Comparison of ENCODE assay signal across 16 mouse cellular contexts in the genomic region with DNA sequence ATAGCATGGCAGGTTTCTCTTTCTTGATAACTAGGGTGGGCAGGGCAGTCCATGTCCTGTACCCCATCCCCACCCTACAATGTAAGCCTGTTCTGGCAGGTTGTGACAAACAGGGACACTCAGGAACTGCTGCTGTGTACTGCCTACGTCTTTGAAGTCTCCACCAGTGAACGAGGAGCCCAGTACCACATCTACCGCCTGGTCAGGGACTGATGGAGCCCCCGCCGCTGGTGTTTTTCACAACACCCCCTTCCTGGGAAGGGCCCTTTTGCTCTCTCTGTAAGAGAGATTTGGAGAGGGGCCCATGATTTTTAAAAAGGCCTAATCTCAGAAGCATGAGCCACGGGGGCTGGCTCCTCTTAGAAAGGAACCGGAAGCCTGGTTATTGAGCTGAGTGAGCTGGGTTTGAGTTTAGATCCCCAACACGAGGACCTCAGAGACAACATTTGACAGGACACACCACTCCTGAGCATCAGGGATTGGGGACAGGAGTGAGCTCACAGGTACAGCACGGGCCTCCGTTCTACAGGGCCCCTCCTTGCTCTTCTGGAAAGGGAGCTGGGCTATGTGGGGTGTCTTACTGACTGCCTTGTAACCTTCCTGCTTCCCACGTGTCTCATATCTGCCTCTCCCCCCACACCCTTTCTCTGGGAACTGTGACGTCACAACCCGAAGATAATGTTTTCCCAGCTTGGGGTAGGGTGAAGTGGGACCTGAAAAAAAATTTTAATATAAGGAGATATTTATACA. TPM values are rescaled to one million over a fixed set of nuclear protein-coding genes. Genes with fewer than 3 reads are reported as not detected.
DNase-seq lines count a peak whose midpoint lies in the region; ATAC-seq and TF ChIP-seq lines count a peak whose summit lies in the region.
"Had no signal": no experiment of that assay in that cellular context is flagged by ENCODE, and none has a peak within 500 bp of the region (broad histone marks: within the 10 kb centered on the region; RNA-seq: fewer than 3 reads in every experiment).

No protein-coding gene starts in this region.

- peaks cover 8% of the 10 kb centered on the region for H3K27me3 ChIP-seq in forebrain, embryonic 11.5 days (ENCODE audit: control insufficient read depth, insufficient read depth, low read length)
- no peaks in the 10 kb centered on the region for H3K27me3 ChIP-seq in forebrain, embryonic 16.5 days (replicated peaks; ENCODE audit: control insufficient read depth, insufficient read depth, low read length)
- H3K27me3 ChIP-seq in CH12.LX (replicated peaks) = no peaks in the 10 kb centered on the region
- H3K27me3 ChIP-seq: liver, embryonic 15.5 days had no signal

- ATAC-seq in forebrain, embryonic 11.5 days (replicated peaks; ENCODE audit: low FRiP score) = no peak
- ATAC-seq in forebrain, embryonic 16.5 days = no peak
- ATAC-seq: intestine, postnatal 0 days had no signal

- in situ Hi-C loops in CH12.LX (cut with MboI; ENCODE audit: low pct_ligation_motif_present, low pct_unique_long_range_greater_than_20kb, low sequenced_read_pairs) = no loop called here

- H3K4me1 ChIP-seq in forebrain, embryonic 11.5 days (replicated peaks; ENCODE audit: control insufficient read depth, insufficient read depth, low read length) = peaks cover 21% of the 10 kb centered on the region; the same call in 1 of the 2 replicates
- H3K4me1 ChIP-seq in forebrain, embryonic 16.5 days (replicated peaks; ENCODE audit: control insufficient read depth, insufficient read depth, low read length) = peaks cover 23% of the 10 kb centered on the region
- H3K4me1 ChIP-seq in CH12.LX (ENCODE audit: control insufficient read depth in 1 of 2, insufficient read depth in 2 of 2) = peaks cover 24 to 65% of the 10 kb centered on the region in 2 experiments

- no peak for TF ChIP-seq CTCF in layer of hippocampus, adult 2 months (conservative IDR thresholded peaks at IDR 0.05)
- no peak for TF ChIP-seq CTCF in CH12.LX (conservative IDR thresholded peaks at IDR 0.05 in 1 of 2, IDR thresholded peaks at IDR 0.05 in 1 of 2; ENCODE audit: low read depth in 2 of 2, low read length in 2 of 2)

- H3K4me3 ChIP-seq in forebrain, embryonic 11.5 days (ENCODE audit: low read depth, low read length) = no peak overlapping the region
- H3K4me3 ChIP-seq in forebrain, embryonic 16.5 days (replicated peaks; ENCODE audit: low read length) = no peak overlapping the region
- no peak overlapping the region for H3K4me3 ChIP-seq in layer of hippocampus, adult 2 months
- H3K4me3 ChIP-seq in CH12.LX (replicated peaks in 1 of 3; ENCODE audit: low read depth in 2 of 3, low read length in 2 of 3, poor library complexity in 1 of 3) = no peak overlapping the region
- H3K4me3 ChIP-seq: liver, embryonic 15.5 days had no signal

- no peak for TF ChIP-seq EP300 in CH12.LX (IDR thresholded peaks at IDR 0.05; ENCODE audit: low read length)

- TF ChIP-seq RAD21 in CH12.LX (IDR thresholded peaks at IDR 0.05; ENCODE audit: low read depth, low read length) = no peak

- H3K27ac ChIP-seq in forebrain, embryonic 11.5 days (ENCODE audit: low read depth, low read length) = no peak overlapping the region; the same call in 1 of the 2 replicates
- H3K27ac ChIP-seq in forebrain, embryonic 16.5 days (ENCODE audit: low read length) = no peak overlapping the region
- peak overlapping the region; percentile 92 for H3K27ac ChIP-seq in layer of hippocampus, adult 2 months
- no peak overlapping the region for H3K27ac ChIP-seq in CH12.LX (ENCODE audit: insufficient read depth, low read depth)
- H3K27ac ChIP-seq: liver, embryonic 15.5 days had no signal

- no peak overlapping the region for H3K4me2 ChIP-seq in forebrain, embryonic 11.5 days (ENCODE audit: low read depth, low read length, severe bottlenecking)
- no peak overlapping the region for H3K4me2 ChIP-seq in forebrain, embryonic 16.5 days (ENCODE audit: low read length)
- no peak overlapping the region for H3K4me2 ChIP-seq in CH12.LX (ENCODE audit: insufficient read depth, low read depth, poor library complexity, severe bottlenecking)
- H3K4me2 ChIP-seq: liver, embryonic 15.5 days had no signal

- no peak overlapping the region for H3K9ac ChIP-seq in forebrain, embryonic 11.5 days (ENCODE audit: low read length)
- H3K9ac ChIP-seq in forebrain, embryonic 16.5 days (replicated peaks; ENCODE audit: low read depth, low read length) = no peak overlapping the region
- H3K9ac ChIP-seq in CH12.LX (ENCODE audit: insufficient read depth, low read depth) = no peak overlapping the region
- H3K9ac ChIP-seq: liver, embryonic 15.5 days had no signal

- 75% methylated on average over 13 of the region's 13 CpGs for WGBS in forebrain, embryonic 11.5 days
- 64% methylated on average over 13 of the region's 13 CpGs for WGBS in forebrain, embryonic 16.5 days

- dilution Hi-C loops in CH12.LX (cut with MboI; ENCODE audit: extremely low pct_ligation_motif_present, extremely low pct_unique_long_range_greater_than_20kb, low sequenced_read_pairs) = no loop called here

- H3K36me3 ChIP-seq in forebrain, embryonic 11.5 days (ENCODE audit: control insufficient read depth, insufficient read depth, low read length) = peaks cover 21% of the 10 kb centered on the region
- no peaks in the 10 kb centered on the region for H3K36me3 ChIP-seq in forebrain, embryonic 16.5 days (ENCODE audit: control insufficient read depth, insufficient read depth)
- H3K36me3 ChIP-seq in CH12.LX (replicated peaks in 1 of 2; ENCODE audit: control insufficient read depth in 1 of 2, insufficient read depth in 1 of 2, low read length in 1 of 2) = peaks cover 35 to 66% of the 10 kb centered on the region in 2 experiments

- TF ChIP-seq POLR2A in CH12.LX (IDR thresholded peaks at IDR 0.05; ENCODE audit: low read depth, low read length) = no peak; the same call in 1 of the 2 replicates

- peaks cover 2% of the 10 kb centered on the region; the same call in 1 of the 2 replicates for H3K79me2 ChIP-seq in CH12.LX (replicated peaks; ENCODE audit: control insufficient read depth, extremely low read depth, insufficient read depth, poor library complexity, severe bottlenecking)

- DNase-seq in forebrain, embryonic 11.5 days (ENCODE audit: low spot score) = peak; percentile 51
- peak in 1 of 2 experiments; percentile 24 for DNase-seq in layer of hippocampus, adult 2 months (ENCODE audit: low spot score in 2 of 2)
- DNase-seq in layer of hippocampus, postnatal 36 days = no peak
- DNase-seq in CH12.LX (ENCODE audit: extremely low read depth) = no peak
- peak; percentile 28 to 66 for DNase-seq in left cerebral cortex, adult 8-10 months (ENCODE audit: low spot score in 2 of 2)
- no peak for DNase-seq in embryo, embryonic 9.5 days (ENCODE audit: extremely low spot score)
- DNase-seq in lung, postnatal 25 days (ENCODE audit: low spot score) = no peak
- DNase-seq: cerebellum, adult 9-10 months; thymus, postnatal 25 days had no signal

- no peaks in the 10 kb centered on the region for H3K9me3 ChIP-seq in forebrain, embryonic 11.5 days (ENCODE audit: control insufficient read depth, low read length)
- no peaks in the 10 kb centered on the region for H3K9me3 ChIP-seq in forebrain, embryonic 16.5 days (ENCODE audit: control insufficient read depth, low read length)
- H3K9me3 ChIP-seq in CH12.LX (replicated peaks; ENCODE audit: low read length) = peaks cover 2% of the 10 kb centered on the region
- H3K9me3 ChIP-seq: liver, embryonic 15.5 days had no signal

RNA-seq across cellular contexts. Expression of a gene that starts 6.0 kb away (rescaled TPM):
- polyA plus RNA-seq in forebrain, embryonic 11.5 days (2014; fragmentation: Nextera tagmentation; extraction: Ambion mirVana) = 0.60 and 1.1 TPM in 2 replicates
- 1.5 and 1.6 TPM in 2 replicates for polyA plus RNA-seq in forebrain, embryonic 16.5 days (2015; fragmentation: Nextera tagmentation; extraction: Ambion mirVana)
- 1 to 10 TPM; 3.7 to 5.5 TPM for total RNA-seq in layer of hippocampus, adult 2 months (2021)
- 1 to 10 TPM; 1.9 to 4.8 TPM for total RNA-seq in layer of hippocampus, postnatal 36 days (2021)
- total RNA-seq in CH12.LX (2012; rRNA removed) = 71.3 and 91.1 TPM in 2 replicates
- total RNA-seq in CH12.LX (2014; rRNA removed) = 69.3 and 73.8 TPM in 2 replicates
- polyA plus RNA-seq in CH12.LX (2012; ENCODE audit: insufficient read length, low read depth) = 397 and 437 TPM in 2 replicates
- total RNA-seq in left cerebral cortex, adult 8-10 months (2022) = 10 to 100 TPM in 2 of 4 experiments, 1 to 10 TPM in 2; 5.0 to 18.9 (median 11.9) TPM

RNA-seq across cellular contexts. Expression of a gene that starts 8.0 kb away (rescaled TPM):
- 0.36 TPM in 1 of 2 replicates, not detected in the other for polyA plus RNA-seq in forebrain, embryonic 11.5 days (2014; fragmentation: Nextera tagmentation; extraction: Ambion mirVana)
- polyA plus RNA-seq in forebrain, embryonic 16.5 days (2015; fragmentation: Nextera tagmentation; extraction: Ambion mirVana) = 0.30 and 0.47 TPM in 2 replicates
- total RNA-seq in layer of hippocampus, adult 2 months (2021) = 1 to 10 TPM; 1.7 to 2.8 TPM
- total RNA-seq in layer of hippocampus, postnatal 36 days (2021) = 1 to 10 TPM; 2.0 to 2.8 TPM
- 0.08 TPM in 1 of 2 replicates, not detected in the other for total RNA-seq in CH12.LX (2012; rRNA removed)
- total RNA-seq in CH12.LX (2014; rRNA removed) = 0.13 TPM in 1 of 2 replicates, not detected in the other
- 0.37 and 0.49 TPM in 2 replicates for polyA plus RNA-seq in CH12.LX (2012; ENCODE audit: insufficient read length, low read depth)
- 1 to 10 TPM; 1.6 to 2.6 (median 2.1) TPM for total RNA-seq in left cerebral cortex, adult 8-10 months (2022)
- total RNA-seq: gastrocnemius, adult 18-20 months; megakaryocyte, adult 5-6 weeks had no signal
- polyA plus RNA-seq: heart, postnatal 0 days; intestine, postnatal 0 days; large intestine, adult 2 months; liver, embryonic 15.5 days had no signal

RNA-seq across cellular contexts. Expression of a gene that starts 17.3 kb away (rescaled TPM):
- polyA plus RNA-seq in forebrain, embryonic 11.5 days (2014; fragmentation: Nextera tagmentation; extraction: Ambion mirVana) = 297 and 318 TPM in 2 replicates
- polyA plus RNA-seq in forebrain, embryonic 16.5 days (2015; fragmentation: Nextera tagmentation; extraction: Ambion mirVana) = 73.1 and 79.5 TPM in 2 replicates
- 1 to 10 TPM; 4.3 to 5.7 TPM for total RNA-seq in layer of hippocampus, adult 2 months (2021)
- total RNA-seq in layer of hippocampus, postnatal 36 days (2021) = 1 to 10 TPM; 2.6 to 7.8 TPM
- total RNA-seq in CH12.LX (2012; rRNA removed) = 0.38 and 0.71 TPM in 2 replicates
- total RNA-seq in CH12.LX (2014; rRNA removed) = 0.31 and 0.84 TPM in 2 replicates
- polyA plus RNA-seq in CH12.LX (2012; ENCODE audit: insufficient read length, low read depth) = 2.5 and 3.0 TPM in 2 replicates
- 1 to 10 TPM; 2.0 to 5.1 (median 3.0) TPM for total RNA-seq in left cerebral cortex, adult 8-10 months (2022)
- total RNA-seq: megakaryocyte, adult 5-6 weeks had no signal

RNA-seq across cellular contexts. Expression of a gene that starts 20.9 kb away (rescaled TPM):
- polyA plus RNA-seq in forebrain, embryonic 11.5 days (2014; fragmentation: Nextera tagmentation; extraction: Ambion mirVana) = 0.48 TPM in 1 of 2 replicates, not detected in the other
- polyA plus RNA-seq in forebrain, embryonic 16.5 days (2015; fragmentation: Nextera tagmentation; extraction: Ambion mirVana) = 1.1 and 2.2 TPM in 2 replicates
- total RNA-seq in layer of hippocampus, adult 2 months (2021) = 1 to 10 TPM; 1.6 TPM
- 1 to 10 TPM; 1.4 to 2.3 TPM for total RNA-seq in layer of hippocampus, postnatal 36 days (2021)
- total RNA-seq in CH12.LX (2012; rRNA removed) = 1.3 and 1.6 TPM in 2 replicates
- total RNA-seq in CH12.LX (2014; rRNA removed) = 0.22 and 0.24 TPM in 2 replicates
- 0.44 and 0.60 TPM in 2 replicates for polyA plus RNA-seq in CH12.LX (2012; ENCODE audit: insufficient read length, low read depth)
- total RNA-seq in left cerebral cortex, adult 8-10 months (2022) = 10 to 100 TPM; 23.1 to 31.5 (median 26.8) TPM
- total RNA-seq: gastrocnemius, adult 18-20 months had no signal
- polyA plus RNA-seq: heart, postnatal 0 days had no signal

RNA-seq across cellular contexts. Expression of a gene that starts 28.2 kb away (rescaled TPM):
- polyA plus RNA-seq in forebrain, embryonic 11.5 days (2014; fragmentation: Nextera tagmentation; extraction: Ambion mirVana) = 0.83 and 0.90 TPM in 2 replicates
- 0.58 and 0.95 TPM in 2 replicates for polyA plus RNA-seq in forebrain, embryonic 16.5 days (2015; fragmentation: Nextera tagmentation; extraction: Ambion mirVana)
- 1 to 10 TPM; 3.5 to 3.9 TPM for total RNA-seq in layer of hippocampus, adult 2 months (2021)
- 1 to 10 TPM; 2.0 to 3.3 TPM for total RNA-seq in layer of hippocampus, postnatal 36 days (2021)
- total RNA-seq in CH12.LX (2012; rRNA removed) (0.04 TPM in 1 of 2 replicates, not detected in the other), CH12.LX (2014; rRNA removed) (not detected in 2 replicates)
- polyA plus RNA-seq in CH12.LX (2012; ENCODE audit: insufficient read length, low read depth) = not detected in 2 replicates
- 1 to 10 TPM; 4.3 to 6.4 (median 5.4) TPM for total RNA-seq in left cerebral cortex, adult 8-10 months (2022)
- total RNA-seq: gastrocnemius, adult 18-20 months; megakaryocyte, adult 5-6 weeks had no signal
- polyA plus RNA-seq: intestine, postnatal 0 days had no signal

Comparison
In these comparisons a context has a peak if more than half of its experiments do, and no peak if none do; other contexts are left out.
1. DNase-seq: peak in forebrain, embryonic 11.5 days (single experiment) and left cerebral cortex, adult 8-10 months (2 of 2); none in layer of hippocampus, postnatal 36 days (0 of 2), CH12.LX (single experiment), embryo, embryonic 9.5 days (single experiment) and lung, postnatal 25 days (single experiment).